Mouse (Mus musculus) thymus, adult 2 months (tissue): ENCODE results near the gene Olfr1278.
"Not testable (repeated sequence)": the region's sequence is repeated elsewhere in the genome, so short reads cannot be mapped to it uniquely, and the experiment has no call there.

Experiments
- CTCF ChIP-seq: fragments of 200-500 bp; IDR thresholded peaks from 2 replicates; pipeline ENCODE4 v1.5.1; 2012; ENCODE audit warnings: mild to moderate bottlenecking, control low read depth, low read length, moderate library complexity, borderline replicate concordance; ENCODE audit not compliant: control insufficient read depth, poor library complexity, insufficient read depth; ENCODE audit errors: extremely low read depth
- POLR2A ChIP-seq: fragments of 200-500 bp; IDR thresholded peaks from 2 replicates; pipeline ENCODE4 v1.6.1; 2012; ENCODE audit warnings: mild to moderate bottlenecking, low read length, control low read depth, moderate library complexity; ENCODE audit not compliant: control insufficient read depth, poor library complexity, insufficient read depth; ENCODE audit errors: extremely low read depth

- not testable (repeated sequence) for TF ChIP-seq POLR2A, CTCF
Measured at GRCm38 (mm10) chr2:111333721-111334120, 43.8 kb downstream of the Olfr1278 start.
